Mouse (Mus musculus) megakaryocyte-erythroid progenitor cell, adult 5-6 weeks (primary cell): Measurements from ENCODE around the gene Mrps26. TPM values are rescaled to one million over a fixed set of nuclear protein-coding genes. Genes with fewer than 3 reads are reported as not detected.
"Not testable (repeated sequence)": the region's sequence is repeated elsewhere in the genome, so short reads cannot be mapped to it uniquely, and the experiment has no call there.

Experiments
- ATAC-seq: replicated peaks from 2 replicates; pipeline ENCODE4 v1.8.0; 2016; ENCODE audit warnings: mild to moderate bottlenecking, inconsistent platforms; ENCODE audit not compliant: severe bottlenecking, poor library complexity, low FRiP score, low TSS enrichment
- total RNA-seq, 2 experiments: library from RNA; stranded (forward) in 1 of 2; stranded (reverse) in 1 of 2; fragments of 200-1000, 215-1000 nt in 1 of 2; fragments of >200 nt in 1 of 2; fragmentation: Nextera tagmentation in 1 of 2; gene quantifications; 2 replicates each; pipeline ENCODE4 v1.2.3; 2014 to 2017

Mrps26 gene
- total RNA-seq (2014; fragmentation: Nextera tagmentation) (101 and 111 TPM in 2 replicates), total RNA-seq (2017) (58.3 and 88.6 TPM in 2 replicates)

GRCm38 (mm10) chr2:130563212-130564055, at the start of gene Mrps26:
TSS of gene Mrps26 (plus strand) at chr2:130563742.
- ATAC-seq, result peak; percentile 97

- no peak for ATAC-seq
These were observed 49.6 kb upstream of the Mrps26 start for GRCm38 (mm10) chr2:130513907-130514306.

- ATAC-seq, result no peak
These were observed 47.8 kb upstream of the Mrps26 start for GRCm38 (mm10) chr2:130515791-130516190.

- no peak for ATAC-seq
These were observed 41.6 kb upstream of the Mrps26 start for GRCm38 (mm10) chr2:130521927-130522326.

GRCm38 (mm10) chr2:130525480-130525879, 38.1 kb upstream of the Mrps26 start:
- ATAC-seq, result not testable (repeated sequence)

- no peak for ATAC-seq
These were observed 35.1 kb upstream of the Mrps26 start for GRCm38 (mm10) chr2:130528457-130528856.

GRCm38 (mm10) chr2:130529290-130529689, 34.3 kb upstream of the Mrps26 start:
- no peak for ATAC-seq

GRCm38 (mm10) chr2:130529925-130530324, 33.6 kb upstream of the Mrps26 start:
- no peak for ATAC-seq

GRCm38 (mm10) chr2:130532201-130532600, 31.3 kb upstream of the Mrps26 start:
- no peak for ATAC-seq

- no peak for ATAC-seq
These were observed 28.5 kb upstream of the Mrps26 start for GRCm38 (mm10) chr2:130535017-130535416.

GRCm38 (mm10) chr2:130536890-130537289, 26.7 kb upstream of the Mrps26 start:
- no peak for ATAC-seq

GRCm38 (mm10) chr2:130538876-130539546, 24.5 kb upstream of the Mrps26 start:
- peak; percentile 48 for ATAC-seq

GRCm38 (mm10) chr2:130540266-130540665, 23.3 kb upstream of the Mrps26 start:
- peak; percentile 17; the same call in 1 of the 2 replicates for ATAC-seq

GRCm38 (mm10) chr2:130546957-130547356, 16.6 kb upstream of the Mrps26 start:
- peak; percentile 94 for ATAC-seq

- ATAC-seq, result no peak
These were observed 8.7 kb upstream of the Mrps26 start for GRCm38 (mm10) chr2:130554841-130555240.

- ATAC-seq, result no peak
These were observed 7.2 kb upstream of the Mrps26 start for GRCm38 (mm10) chr2:130556292-130556691.

GRCm38 (mm10) chr2:130557462-130557861, 6.1 kb upstream of the Mrps26 start:
- ATAC-seq, result no peak

GRCm38 (mm10) chr2:130558015-130558414, 5.5 kb upstream of the Mrps26 start:
- no peak for ATAC-seq

GRCm38 (mm10) chr2:130564063-130564462, 521 bp downstream of the Mrps26 start:
- ATAC-seq, result 0 out of 2 replicates have a peak, but pooled peaks have one; percentile 0

- ATAC-seq, result no peak
These were observed 1.4 kb downstream of the Mrps26 start for GRCm38 (mm10) chr2:130564983-130565382.

GRCm38 (mm10) chr2:130568921-130569320, 5.4 kb downstream of the Mrps26 start:
- no peak for ATAC-seq
